Comparison of ENCODE assay signal across 8 mouse cellular contexts in the genomic region with DNA sequence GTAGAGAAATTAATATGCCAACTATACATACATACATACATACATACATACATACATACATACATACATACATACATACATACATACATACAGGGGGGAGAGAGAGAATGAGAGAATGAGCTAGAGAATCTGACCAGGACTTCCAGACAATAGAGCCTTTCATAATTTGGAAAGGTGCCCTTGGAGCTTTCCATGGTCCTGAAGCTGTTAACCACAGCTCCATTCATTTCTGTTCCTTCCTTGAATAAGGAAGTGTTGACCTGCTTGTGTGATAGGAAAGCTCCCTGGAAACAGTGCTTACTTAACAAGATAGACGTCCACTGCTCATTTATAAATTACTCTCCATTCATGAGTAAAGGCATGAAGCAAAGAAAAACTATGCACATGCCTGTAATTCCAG.
A peak's percentile ranks its signal among the peaks of the same experiment; 100 is the strongest.
DNase-seq lines count a peak whose midpoint lies in the region; ATAC-seq and TF ChIP-seq lines count a peak whose summit lies in the region.
"Had no signal": no experiment of that assay in that cellular context is flagged by ENCODE, and none has a peak within 500 bp of the region (broad histone marks: within the 10 kb centered on the region; RNA-seq: fewer than 3 reads in every experiment).

No protein-coding gene starts in this region.

- no peak overlapping the region for H3K4me3 ChIP-seq in embryonic facial prominence, embryonic 11.5 days (ENCODE audit: low read depth, low read length)
- no peak overlapping the region for H3K4me3 ChIP-seq in myocyte
- H3K4me3 ChIP-seq in layer of hippocampus, adult 2 months: no peak overlapping the region

- no peaks in the 10 kb centered on the region for H3K36me3 ChIP-seq in embryonic facial prominence, embryonic 11.5 days (replicated peaks; ENCODE audit: control insufficient read depth, insufficient read depth, low read depth, low read length)
- no peaks in the 10 kb centered on the region for H3K36me3 ChIP-seq in myocyte (ENCODE audit: control insufficient read depth, insufficient read depth)

- H3K27me3 ChIP-seq in embryonic facial prominence, embryonic 11.5 days (ENCODE audit: control insufficient read depth, insufficient read depth, low read length): no peaks in the 10 kb centered on the region
- H3K27me3 ChIP-seq in myocyte (ENCODE audit: control insufficient read depth, insufficient read depth, insufficient read length): no peaks in the 10 kb centered on the region

- 21% methylated on average over 1 of the region's 1 CpGs for WGBS in embryonic facial prominence, embryonic 11.5 days

- TF ChIP-seq POLR2A in myocyte (IDR thresholded peaks at IDR 0.05; ENCODE audit: insufficient read length, low read depth): no peak

- H3K79me2 ChIP-seq in myocyte (ENCODE audit: control insufficient read depth, insufficient read depth): no peaks in the 10 kb centered on the region

- no peak overlapping the region for H3K4me2 ChIP-seq in embryonic facial prominence, embryonic 11.5 days (ENCODE audit: low read depth, low read length)
- H3K4me2 ChIP-seq in myocyte (ENCODE audit: low read depth): no peak overlapping the region

- no peak overlapping the region for H3K27ac ChIP-seq in embryonic facial prominence, embryonic 11.5 days (replicated peaks; ENCODE audit: low read depth, low read length)
- no peak overlapping the region for H3K27ac ChIP-seq in layer of hippocampus, adult 2 months

- H3K9me3 ChIP-seq in embryonic facial prominence, embryonic 11.5 days (replicated peaks; ENCODE audit: control insufficient read depth, low read length): no peaks in the 10 kb centered on the region

- H3K4me1 ChIP-seq in embryonic facial prominence, embryonic 11.5 days (ENCODE audit: control insufficient read depth, insufficient read depth, low read length): no peaks in the 10 kb centered on the region

- ATAC-seq in embryonic facial prominence, embryonic 11.5 days (replicated peaks; ENCODE audit: insufficient number of reproducible peaks, low FRiP score, low TSS enrichment, low read depth): no peak
- no peak for ATAC-seq in frontal cortex, adult (ENCODE audit: low TSS enrichment)

- TF ChIP-seq CTCF in layer of hippocampus, adult 2 months (conservative IDR thresholded peaks at IDR 0.05): no peak

- H3ac ChIP-seq in myocyte (ENCODE audit: control insufficient read depth, insufficient read length): no peak overlapping the region

- intact Hi-C loops in left cerebral cortex, postnatal 4 days (cut with DNase I): no loop called here
- intact Hi-C loops in left cerebral cortex, postnatal 36 days (cut with DNase I): no loop called here

- H3K9ac ChIP-seq in embryonic facial prominence, embryonic 11.5 days (replicated peaks; ENCODE audit: low read length): no peak overlapping the region

- DNase-seq in left cerebral cortex, postnatal 4 days: peak; percentile 8
- no peak for DNase-seq in left cerebral cortex, postnatal 36 days (ENCODE audit: low spot score in 2 of 2)
- DNase-seq in ZHBTc4 (ENCODE audit: low read depth, low spot score): peak; percentile 70
- DNase-seq in embryonic facial prominence, embryonic 11.5 days (ENCODE audit: low spot score): peak; percentile 85
- DNase-seq in layer of hippocampus, adult 2 months (ENCODE audit: low spot score in 2 of 2): no peak
- DNase-seq: layer of hippocampus, adult 9-11 months had no signal

TF ChIP-seq in myocyte, 11 proteins besides CTCF, POLR2A, EP300 and RAD21:
- TF ChIP-seq CEBPB (IDR thresholded peaks at IDR 0.05; ENCODE audit: insufficient read depth, poor library complexity, severe bottlenecking): no peak
- TF ChIP-seq REST (IDR thresholded peaks at IDR 0.05; ENCODE audit: insufficient read depth, insufficient read length): peak; percentile 39

Comparison
In these comparisons a context has a peak if more than half of its experiments do, and no peak if none do; other contexts are left out.
1. DNase-seq: peak in left cerebral cortex, postnatal 4 days (single experiment), ZHBTc4 (single experiment) and embryonic facial prominence, embryonic 11.5 days (single experiment); none in left cerebral cortex, postnatal 36 days (0 of 2) and layer of hippocampus, adult 2 months (0 of 2).